Mouse (Mus musculus): ENCODE data around the gene Cbarp. TPM values are rescaled to one million over a fixed set of nuclear protein-coding genes. Genes with fewer than 3 reads are reported as not detected.

Cbarp gene
- total RNA-seq (2014; fragmentation: Nextera tagmentation) (67.2 and 74.4 TPM in 2 replicates), total RNA-seq (2017) (3.7 and 5.5 TPM in 2 replicates), polyA plus RNA-seq (2012) (66.6 and 73.9 TPM in 2 replicates)

GRCm38 (mm10) chr10:80140666-80141035, at the start of gene Cbarp:
Gene Cbarp, minus strand, starts transcription at chr10:80140835.
- H3K4me1 ChIP-seq (ENCODE audit: insufficient read depth, low read depth, low read length) = peaks cover 85% of the 10 kb centered on the region
- H3K4me3 ChIP-seq (ENCODE audit: low read depth, low read length) = peak within 1 kb of the TSS; percentile 92

GRCm38 (mm10) chr10:80189999-80190398, 49.4 kb upstream of the Cbarp start:
- Histone ChIP-seq H3K4me1 (ENCODE audit: insufficient read depth, low read depth, low read length) (peaks cover 3% of the 10 kb centered on the region; the same call in 1 of the 2 replicates), H3K36me3 (replicated peaks) (no peaks in the 10 kb centered on the region), H3K4me3 (ENCODE audit: low read depth, low read length) (no peak overlapping the region), H3K9me3 (replicated peaks) (no peaks in the 10 kb centered on the region), H3K27me3 (ENCODE audit: insufficient read depth, low read length) (peaks cover 80% of the 10 kb centered on the region)
- no peak for DNase-seq (ENCODE audit: low spot score)
- TF ChIP-seq POLR2AphosphoS5 (IDR thresholded peaks at IDR 0.05; ENCODE audit: insufficient replicate concordance, low read depth, low read length) (no peak), GATA2 (IDR thresholded peaks at IDR 0.05; ENCODE audit: borderline replicate concordance, low read depth, low read length) (no peak), TAL1 (conservative IDR thresholded peaks at IDR 0.05; ENCODE audit: low read depth, low read length) (no peak), CTCF (IDR thresholded peaks at IDR 0.05; ENCODE audit: low read depth, low read length) (no peak), GATA1 (IDR thresholded peaks at IDR 0.05; ENCODE audit: borderline replicate concordance, low read length) (no peak)
- ATAC-seq (ENCODE audit: extremely low read depth, insufficient number of reproducible peaks, low FRiP score, poor library complexity, severe bottlenecking) = no peak

More at GRCm38 (mm10) chr10:80140666-80141035, at the start of gene Cbarp:
- ATAC-seq (ENCODE audit: extremely low read depth, insufficient number of reproducible peaks, low FRiP score, poor library complexity, severe bottlenecking) (no peak), DNase-seq (ENCODE audit: low spot score) (no peak)
- Histone ChIP-seq H3K27me3 (ENCODE audit: insufficient read depth, low read length) (no peaks in the 10 kb centered on the region), H3K9me3 (replicated peaks) (no peaks in the 10 kb centered on the region), H3K36me3 (replicated peaks) (peaks cover 50% of the 10 kb centered on the region)
- TF ChIP-seq POLR2AphosphoS5 (IDR thresholded peaks at IDR 0.05; ENCODE audit: insufficient replicate concordance, low read depth, low read length) (no peak), GATA2 (IDR thresholded peaks at IDR 0.05; ENCODE audit: borderline replicate concordance, low read depth, low read length) (no peak), GATA1 (IDR thresholded peaks at IDR 0.05; ENCODE audit: borderline replicate concordance, low read length) (no peak), CTCF (IDR thresholded peaks at IDR 0.05; ENCODE audit: low read depth, low read length) (no peak), TAL1 (conservative IDR thresholded peaks at IDR 0.05; ENCODE audit: low read depth, low read length) (no peak)

GRCm38 (mm10) chr10:80188453-80189024, 47.9 kb upstream of the Cbarp start:
- Histone ChIP-seq H3K27me3 (ENCODE audit: insufficient read depth, low read length) (peaks cover 80% of the 10 kb centered on the region), H3K9me3 (replicated peaks) (no peaks in the 10 kb centered on the region), H3K4me3 (ENCODE audit: low read depth, low read length) (no peak overlapping the region), H3K4me1 (ENCODE audit: insufficient read depth, low read depth, low read length) (peaks cover 3% of the 10 kb centered on the region; the same call in 1 of the 2 replicates), H3K36me3 (replicated peaks) (no peaks in the 10 kb centered on the region)
- TF ChIP-seq POLR2AphosphoS5 (IDR thresholded peaks at IDR 0.05; ENCODE audit: insufficient replicate concordance, low read depth, low read length) (no peak), GATA1 (IDR thresholded peaks at IDR 0.05; ENCODE audit: borderline replicate concordance, low read length) (no peak), GATA2 (IDR thresholded peaks at IDR 0.05; ENCODE audit: borderline replicate concordance, low read depth, low read length) (no peak), TAL1 (conservative IDR thresholded peaks at IDR 0.05; ENCODE audit: low read depth, low read length) (no peak), CTCF (IDR thresholded peaks at IDR 0.05; ENCODE audit: low read depth, low read length) (no peak)
- ATAC-seq (ENCODE audit: extremely low read depth, insufficient number of reproducible peaks, low FRiP score, poor library complexity, severe bottlenecking) = no peak
- no peak for DNase-seq (ENCODE audit: low spot score)

- Histone ChIP-seq H3K4me1 (ENCODE audit: insufficient read depth, low read depth, low read length) (peaks cover 3% of the 10 kb centered on the region; the same call in 1 of the 2 replicates), H3K36me3 (replicated peaks) (no peaks in the 10 kb centered on the region), H3K4me3 (ENCODE audit: low read depth, low read length) (no peak overlapping the region), H3K9me3 (replicated peaks) (no peaks in the 10 kb centered on the region), H3K27me3 (ENCODE audit: insufficient read depth, low read length) (peaks cover 79% of the 10 kb centered on the region)
- ATAC-seq (ENCODE audit: extremely low read depth, insufficient number of reproducible peaks, low FRiP score, poor library complexity, severe bottlenecking) (no peak), DNase-seq (ENCODE audit: low spot score) (no peak)
- TF ChIP-seq GATA2 (IDR thresholded peaks at IDR 0.05; ENCODE audit: borderline replicate concordance, low read depth, low read length) (no peak), TAL1 (conservative IDR thresholded peaks at IDR 0.05; ENCODE audit: low read depth, low read length) (no peak), GATA1 (IDR thresholded peaks at IDR 0.05; ENCODE audit: borderline replicate concordance, low read length) (no peak), CTCF (IDR thresholded peaks at IDR 0.05; ENCODE audit: low read depth, low read length) (no peak), POLR2AphosphoS5 (IDR thresholded peaks at IDR 0.05; ENCODE audit: insufficient replicate concordance, low read depth, low read length) (no peak)
Observed at GRCm38 (mm10) chr10:80187739-80188138, 47.1 kb upstream of the Cbarp start.

GRCm38 (mm10) chr10:80186649-80187048, 46.0 kb upstream of the Cbarp start:
- peaks cover 3% of the 10 kb centered on the region; the same call in 1 of the 2 replicates for H3K4me1 ChIP-seq (ENCODE audit: insufficient read depth, low read depth, low read length)
- no peaks in the 10 kb centered on the region for H3K36me3 ChIP-seq (replicated peaks)
- DNase-seq (ENCODE audit: low spot score) (no peak), ATAC-seq (ENCODE audit: extremely low read depth, insufficient number of reproducible peaks, low FRiP score, poor library complexity, severe bottlenecking) (no peak)
- H3K27me3 ChIP-seq (ENCODE audit: insufficient read depth, low read length) = peaks cover 81% of the 10 kb centered on the region
- no peak overlapping the region for H3K4me3 ChIP-seq (ENCODE audit: low read depth, low read length)
- TF ChIP-seq CTCF (IDR thresholded peaks at IDR 0.05; ENCODE audit: low read depth, low read length) (no peak), TAL1 (conservative IDR thresholded peaks at IDR 0.05; ENCODE audit: low read depth, low read length) (no peak), GATA2 (IDR thresholded peaks at IDR 0.05; ENCODE audit: borderline replicate concordance, low read depth, low read length) (no peak), POLR2AphosphoS5 (IDR thresholded peaks at IDR 0.05; ENCODE audit: insufficient replicate concordance, low read depth, low read length) (no peak), GATA1 (IDR thresholded peaks at IDR 0.05; ENCODE audit: borderline replicate concordance, low read length) (no peak)
- H3K9me3 ChIP-seq (replicated peaks) = no peaks in the 10 kb centered on the region

- H3K36me3 ChIP-seq (replicated peaks) = no peaks in the 10 kb centered on the region
- H3K9me3 ChIP-seq (replicated peaks) = no peaks in the 10 kb centered on the region
- peaks cover 90% of the 10 kb centered on the region for H3K27me3 ChIP-seq (ENCODE audit: insufficient read depth, low read length)
- H3K4me3 ChIP-seq (ENCODE audit: low read depth, low read length) = no peak overlapping the region
- no peak for ATAC-seq (ENCODE audit: extremely low read depth, insufficient number of reproducible peaks, low FRiP score, poor library complexity, severe bottlenecking)
- peaks cover 14% of the 10 kb centered on the region for H3K4me1 ChIP-seq (ENCODE audit: insufficient read depth, low read depth, low read length)
- no peak for DNase-seq (ENCODE audit: low spot score)
- TF ChIP-seq GATA1 (IDR thresholded peaks at IDR 0.05; ENCODE audit: borderline replicate concordance, low read length) (no peak), TAL1 (conservative IDR thresholded peaks at IDR 0.05; ENCODE audit: low read depth, low read length) (no peak), CTCF (IDR thresholded peaks at IDR 0.05; ENCODE audit: low read depth, low read length) (no peak), GATA2 (IDR thresholded peaks at IDR 0.05; ENCODE audit: borderline replicate concordance, low read depth, low read length) (no peak), POLR2AphosphoS5 (IDR thresholded peaks at IDR 0.05; ENCODE audit: insufficient replicate concordance, low read depth, low read length) (no peak)
Observed at GRCm38 (mm10) chr10:80182547-80182946, 41.9 kb upstream of the Cbarp start.

Data from G1E (cell line).